Comparison of ENCODE assay signal across 24 mouse cellular contexts in the genomic region with DNA sequence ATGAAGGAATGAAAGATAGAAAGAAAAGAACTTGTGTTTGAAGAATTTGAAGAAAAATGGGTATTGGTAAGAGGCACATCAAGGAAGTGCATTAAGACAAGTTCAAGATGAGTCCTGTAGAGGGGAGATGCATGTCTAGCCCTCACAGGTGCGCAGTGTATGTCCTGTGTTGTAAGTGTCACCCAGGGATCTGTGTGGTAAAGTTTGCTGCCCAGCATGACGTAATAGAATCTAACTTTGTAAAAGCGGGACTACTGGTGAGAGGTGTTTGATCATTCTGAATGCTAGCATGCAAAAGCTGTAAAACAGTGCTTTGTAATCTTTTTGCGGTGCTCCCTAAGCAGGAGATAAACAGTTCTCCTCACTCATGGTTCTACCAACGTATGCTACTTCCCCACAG.
"Had no signal": no experiment of that assay in that cellular context is flagged by ENCODE, and none has a peak within 500 bp of the region (broad histone marks: within the 10 kb centered on the region; RNA-seq: fewer than 3 reads in every experiment).

No protein-coding gene starts in this region.

- H3K4me1 ChIP-seq: embryonic facial prominence, embryonic 12.5 days; embryonic facial prominence, embryonic 15.5 days; forebrain, embryonic 10.5 days; forebrain, embryonic 12.5 days; forebrain, embryonic 13.5 days; forebrain, embryonic 15.5 days had no signal

- DNase-seq: cerebellum, adult 9-10 months; cerebellum, adult 9-11 months; cerebellum, postnatal 10 days; cerebellum, postnatal 14 days; cerebellum, postnatal 25 days; cerebellum, postnatal 36 days; embryo, embryonic 11 days; forebrain, postnatal 0 days; gastrocnemius, adult 2 months; gastrocnemius, postnatal 10 days; gastrocnemius, postnatal 14 days; gastrocnemius, postnatal 25 days; gastrocnemius, postnatal 36 days; heart, adult 18-20 months; heart, adult 2 months had no signal

- H3K27me3 ChIP-seq: embryonic facial prominence, embryonic 12.5 days; embryonic facial prominence, embryonic 13.5 days; embryonic facial prominence, embryonic 15.5 days; forebrain, embryonic 12.5 days; forebrain, embryonic 13.5 days; forebrain, embryonic 15.5 days had no signal

- H3K27ac ChIP-seq: embryonic facial prominence, embryonic 10.5 days; embryonic facial prominence, embryonic 12.5 days; embryonic facial prominence, embryonic 13.5 days; embryonic facial prominence, embryonic 15.5 days; forebrain, embryonic 10.5 days; forebrain, embryonic 12.5 days; forebrain, embryonic 13.5 days; forebrain, embryonic 15.5 days; gastrocnemius, adult 2 months; heart, adult 2 months had no signal

- H3K9ac ChIP-seq: embryonic facial prominence, embryonic 12.5 days; embryonic facial prominence, embryonic 13.5 days; embryonic facial prominence, embryonic 15.5 days; forebrain, embryonic 12.5 days; forebrain, embryonic 13.5 days; forebrain, embryonic 15.5 days; forebrain, postnatal 0 days had no signal

- H3K36me3 ChIP-seq: embryonic facial prominence, embryonic 10.5 days; embryonic facial prominence, embryonic 12.5 days; embryonic facial prominence, embryonic 13.5 days; embryonic facial prominence, embryonic 15.5 days; forebrain, embryonic 10.5 days; forebrain, embryonic 12.5 days; forebrain, embryonic 15.5 days had no signal

- H3K4me2 ChIP-seq: embryonic facial prominence, embryonic 12.5 days; embryonic facial prominence, embryonic 13.5 days; embryonic facial prominence, embryonic 15.5 days; forebrain, embryonic 12.5 days; forebrain, embryonic 13.5 days; forebrain, embryonic 15.5 days had no signal

- H3K4me3 ChIP-seq: embryonic facial prominence, embryonic 10.5 days; embryonic facial prominence, embryonic 12.5 days; embryonic facial prominence, embryonic 13.5 days; embryonic facial prominence, embryonic 15.5 days; erythroblast, embryonic 14.5 days; forebrain, embryonic 10.5 days; forebrain, embryonic 12.5 days; forebrain, embryonic 13.5 days; forebrain, embryonic 15.5 days; gastrocnemius, adult 2 months; heart, adult 2 months had no signal

- H3K9me3 ChIP-seq: embryonic facial prominence, embryonic 10.5 days; embryonic facial prominence, embryonic 12.5 days; embryonic facial prominence, embryonic 13.5 days; embryonic facial prominence, embryonic 15.5 days; forebrain, embryonic 10.5 days; forebrain, embryonic 12.5 days; forebrain, embryonic 13.5 days; forebrain, embryonic 15.5 days had no signal
